Mouse (Mus musculus) lung, postnatal 0 days (tissue): Measurements from ENCODE around the gene Pcp4l1.

ENCODE experiments used
- CTCF ChIP-seq: IDR thresholded peaks from 2 replicates; pipeline ENCODE4 v1.5.1; 2016; ENCODE audit warnings: antibody characterized with exemption, mild to moderate bottlenecking
- EP300 ChIP-seq: IDR thresholded peaks from 2 replicates; pipeline ENCODE4 v1.6.1; 2016; ENCODE audit warnings: antibody characterized with exemption, mild to moderate bottlenecking, control low read depth

GRCm38 (mm10) chr1:171231844-171232243 is 35.8 kb upstream of the Pcp4l1 start:
- no peak for TF ChIP-seq EP300
- no peak for TF ChIP-seq CTCF
